Mouse (Mus musculus): ENCODE results near the gene 4933434E20Rik. TPM values are rescaled to one million over a fixed set of nuclear protein-coding genes. Genes with fewer than 3 reads are reported as not detected.

The 4933434E20Rik gene
- total RNA-seq, 2 experiments from 2014 or later = 82.0 to 93.3 TPM

DNA sequence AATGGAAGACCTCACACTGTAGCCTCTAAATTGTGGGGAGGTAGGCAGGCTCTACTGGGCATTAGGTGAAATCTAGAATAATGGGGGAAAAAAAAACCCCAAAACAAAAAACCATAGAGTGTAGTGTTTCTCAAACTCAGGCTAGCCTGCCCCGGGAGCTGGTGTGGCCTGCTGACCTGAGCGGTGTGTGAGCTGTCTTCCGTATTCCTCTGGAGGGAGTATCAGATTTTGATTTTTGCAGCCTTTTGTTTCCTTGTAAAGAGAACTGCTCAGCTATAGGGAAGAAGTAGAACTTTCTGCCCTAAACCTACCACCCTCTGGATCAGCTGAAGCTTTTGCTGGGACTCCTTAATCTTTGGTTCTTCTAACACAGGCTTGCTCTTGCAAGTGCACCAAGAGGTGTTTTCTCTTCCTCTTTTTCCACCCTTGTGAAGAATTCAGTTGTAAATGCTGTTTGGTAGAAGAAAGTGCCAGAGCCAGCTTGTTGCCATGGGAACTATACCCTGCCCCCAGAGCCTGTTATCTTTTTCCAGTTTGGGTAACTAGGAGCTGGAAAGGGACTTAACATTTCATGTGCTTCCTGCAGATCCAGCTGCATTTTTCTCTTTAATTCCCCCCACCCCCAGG lies 32.4 kb downstream of the 4933434E20Rik start:
- Histone ChIP-seq H3K27ac (peak overlapping the region; percentile 65), H3K4me3 (peak overlapping the region; percentile 89)
- DNase-seq = no peak
- intact Hi-C loops (cut with DNase I) = no loop called here
- TF ChIP-seq CTCF (IDR thresholded peaks at IDR 0.05) = no peak

GRCm38 (mm10) chr3:90084790-90085189 lies 33.4 kb downstream of the 4933434E20Rik start:
- TF ChIP-seq CTCF (IDR thresholded peaks at IDR 0.05) = no peak
- intact Hi-C loops (cut with DNase I) = no loop called here
- Histone ChIP-seq H3K4me3 (peak overlapping the region; percentile 45), H3K27ac (peak overlapping the region; percentile 65)
- peak; percentile 38 for DNase-seq

DNA sequence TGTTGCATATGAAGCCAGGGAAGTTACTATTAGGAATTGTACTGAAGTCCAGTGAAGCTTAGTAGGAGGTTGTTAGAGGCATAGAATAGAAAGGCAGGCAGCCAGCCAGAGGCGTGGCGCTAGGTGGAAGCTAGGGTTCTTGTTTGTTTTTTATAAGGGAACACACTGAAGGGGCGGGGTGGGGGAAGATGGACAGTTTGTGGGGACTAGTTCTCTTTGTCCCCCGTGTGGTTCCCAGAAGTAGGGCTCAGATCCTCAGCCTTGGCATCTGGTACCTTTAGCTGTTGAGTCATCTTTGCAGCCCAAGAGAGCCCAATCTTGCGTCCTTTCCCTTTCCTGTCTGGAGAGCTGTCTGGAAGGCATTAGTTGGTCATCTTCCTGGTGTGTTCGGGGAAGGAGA lies 33.8 kb downstream of the 4933434E20Rik start:
- TF ChIP-seq CTCF (IDR thresholded peaks at IDR 0.05) = no peak
- intact Hi-C loops (cut with DNase I) = no loop called here
- H3K27ac ChIP-seq = peak overlapping the region; percentile 65
- DNase-seq = peak; percentile 29
- H3K4me3 ChIP-seq = peak overlapping the region; percentile 45

DNA sequence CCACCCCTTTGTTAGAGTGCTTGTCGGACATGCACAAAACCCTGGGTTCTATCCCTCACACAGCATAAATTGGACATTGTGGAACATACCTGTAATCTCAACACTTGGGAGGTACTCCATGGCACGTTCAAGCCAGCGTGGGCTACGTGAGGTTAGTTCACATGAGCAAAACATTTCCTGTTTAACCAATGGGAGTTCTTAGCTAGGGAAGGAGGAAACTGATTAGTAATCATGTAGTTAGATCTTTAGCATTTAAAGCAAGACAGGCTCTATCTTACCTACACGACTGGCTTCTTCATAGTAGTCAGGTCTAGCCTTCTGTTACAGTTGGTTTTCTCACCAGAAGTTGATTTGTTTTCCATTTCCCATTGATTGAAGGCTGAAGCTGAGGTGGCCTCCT lies 34.6 kb downstream of the 4933434E20Rik start:
- Histone ChIP-seq H3K27ac (peak overlapping the region; percentile 65), H3K4me3 (no peak overlapping the region; the same call in 1 of the 2 replicates)
- TF ChIP-seq CTCF (IDR thresholded peaks at IDR 0.05) = no peak
- intact Hi-C loops (cut with DNase I) = no loop called here
- no peak for DNase-seq

- no peak for TF ChIP-seq CTCF (IDR thresholded peaks at IDR 0.05)
- intact Hi-C loops (cut with DNase I) = no loop called here
- Histone ChIP-seq H3K4me3 (no peak overlapping the region), H3K27ac (no peak overlapping the region)
- no peak for DNase-seq
Measured at GRCm38 (mm10) chr3:90088617-90089016, 37.2 kb downstream of the 4933434E20Rik start.

DNA sequence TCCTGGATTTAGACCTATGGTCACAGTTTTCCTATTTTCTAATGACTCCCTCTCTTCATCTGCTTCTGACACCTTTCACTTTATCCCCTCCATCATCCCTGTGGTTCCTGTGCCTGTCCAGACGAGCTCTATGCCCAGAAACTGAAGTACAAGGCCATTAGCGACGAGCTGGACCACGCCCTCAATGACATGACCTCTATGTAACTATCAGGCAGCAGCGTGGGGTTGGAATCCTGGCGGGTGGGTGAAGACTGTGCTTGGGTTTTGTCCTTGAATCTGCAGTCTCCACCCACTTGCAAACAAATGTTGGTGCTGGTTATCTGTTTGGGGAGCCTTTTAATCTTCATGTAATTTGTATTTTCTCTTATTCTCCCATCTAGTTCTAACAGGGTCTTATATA lies 39.5 kb downstream of the 4933434E20Rik start:
- H3K27ac ChIP-seq = no peak overlapping the region
- intact Hi-C loops (cut with DNase I) = no loop called here
- H3K4me3 ChIP-seq = no peak overlapping the region
- TF ChIP-seq CTCF (IDR thresholded peaks at IDR 0.05) = no peak
- no peak for DNase-seq

GRCm38 (mm10) chr3:90094453-90094852 lies 43.0 kb downstream of the 4933434E20Rik start:
- no peak overlapping the region for H3K27ac ChIP-seq
- TF ChIP-seq CTCF (IDR thresholded peaks at IDR 0.05) = no peak
- no peak for DNase-seq
- intact Hi-C loops (cut with DNase I) = no loop called here
- no peak overlapping the region for H3K4me3 ChIP-seq

DNA sequence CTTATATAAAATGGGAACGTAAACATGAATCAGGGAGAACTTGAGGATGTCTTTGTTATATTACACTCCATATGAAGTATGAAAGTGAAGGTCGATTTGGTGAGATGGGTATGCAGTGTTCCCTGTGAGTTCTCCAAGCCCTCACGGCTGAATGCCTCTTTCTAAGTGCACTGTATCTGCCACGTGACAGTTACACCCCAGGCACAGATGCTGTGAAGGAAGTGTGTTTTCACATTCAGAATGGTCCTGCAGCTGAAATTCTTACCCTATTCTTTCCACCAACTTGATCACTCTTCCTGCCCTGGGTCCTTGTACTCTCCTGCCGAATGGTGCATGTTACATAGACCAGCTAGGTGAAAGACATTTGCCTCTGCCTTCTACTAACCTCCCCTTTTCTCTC lies 46.5 kb downstream of the 4933434E20Rik start:
- DNase-seq = no peak
- intact Hi-C loops (cut with DNase I) = no loop called here
- TF ChIP-seq CTCF (IDR thresholded peaks at IDR 0.05) = no peak
- no peak overlapping the region for H3K27ac ChIP-seq
- no peak overlapping the region for H3K4me3 ChIP-seq

DNA sequence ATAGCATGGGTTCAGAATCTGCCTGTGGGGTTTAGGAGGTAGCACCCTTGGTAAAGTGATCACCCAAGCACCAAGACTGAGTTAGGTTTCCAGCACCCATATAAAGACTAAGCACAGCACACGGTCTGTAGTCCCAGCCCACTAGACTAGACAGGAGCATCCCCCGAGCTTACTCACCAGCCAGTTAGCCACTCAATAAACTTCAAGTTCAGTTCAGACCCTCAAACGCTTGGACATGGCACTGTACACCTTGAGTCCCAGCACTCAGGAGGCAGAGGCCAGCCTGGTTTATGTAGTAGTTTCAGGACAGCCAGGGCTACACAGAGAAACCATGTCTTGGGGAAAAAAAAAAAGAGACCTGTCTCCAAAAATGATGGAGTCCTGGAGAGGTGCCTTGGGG lies 49.6 kb downstream of the 4933434E20Rik start:
- Histone ChIP-seq H3K4me3 (no peak overlapping the region), H3K27ac (no peak overlapping the region)
- DNase-seq = no peak
- intact Hi-C loops (cut with DNase I) = no loop called here
- TF ChIP-seq CTCF (IDR thresholded peaks at IDR 0.05) = no peak

DNA sequence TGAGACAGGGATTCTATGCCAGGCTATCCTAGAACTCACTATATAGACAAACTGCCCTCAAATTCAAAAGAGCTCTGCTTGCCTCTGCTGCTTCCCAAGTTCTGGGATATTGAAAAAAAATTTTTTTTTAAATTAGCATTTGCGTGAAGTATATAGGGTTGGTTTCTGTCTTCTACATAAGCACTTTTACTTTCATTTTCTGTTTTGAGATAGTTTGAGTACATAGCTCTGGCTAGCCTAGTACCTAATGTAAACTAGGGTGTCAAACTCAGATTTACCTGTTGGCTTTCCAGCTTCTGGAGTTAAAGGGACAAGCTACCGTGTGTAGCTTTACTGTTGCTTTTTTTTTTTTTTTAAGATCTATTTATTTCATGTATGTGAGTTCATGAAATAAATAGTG lies 50.2 kb downstream of the 4933434E20Rik start:
- no peak overlapping the region for H3K27ac ChIP-seq
- TF ChIP-seq CTCF (IDR thresholded peaks at IDR 0.05) = no peak
- no peak overlapping the region for H3K4me3 ChIP-seq
- intact Hi-C loops (cut with DNase I) = no loop called here
- DNase-seq = no peak

DNA sequence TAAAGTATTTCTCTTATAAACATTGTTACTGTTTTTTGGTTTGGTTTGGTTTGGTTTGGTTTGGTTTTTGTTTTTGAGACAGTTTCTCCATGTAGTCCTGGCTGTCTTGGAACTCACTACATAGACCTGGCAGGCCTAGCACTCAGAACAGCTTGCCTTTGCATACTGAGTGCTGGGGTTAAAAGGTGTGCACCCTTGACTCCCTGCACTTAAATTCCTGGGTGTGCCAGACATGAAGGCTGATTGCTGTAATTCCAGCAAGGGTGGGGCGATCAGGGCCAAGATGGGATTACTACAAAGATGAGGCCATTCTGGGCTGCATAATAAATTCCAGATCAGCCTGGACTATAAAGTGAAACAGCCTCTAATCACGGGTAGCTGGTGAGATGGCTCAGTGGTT lies 50.8 kb downstream of the 4933434E20Rik start:
- intact Hi-C loops (cut with DNase I) = no loop called here
- no peak for TF ChIP-seq CTCF (IDR thresholded peaks at IDR 0.05)
- DNase-seq = no peak

DNA sequence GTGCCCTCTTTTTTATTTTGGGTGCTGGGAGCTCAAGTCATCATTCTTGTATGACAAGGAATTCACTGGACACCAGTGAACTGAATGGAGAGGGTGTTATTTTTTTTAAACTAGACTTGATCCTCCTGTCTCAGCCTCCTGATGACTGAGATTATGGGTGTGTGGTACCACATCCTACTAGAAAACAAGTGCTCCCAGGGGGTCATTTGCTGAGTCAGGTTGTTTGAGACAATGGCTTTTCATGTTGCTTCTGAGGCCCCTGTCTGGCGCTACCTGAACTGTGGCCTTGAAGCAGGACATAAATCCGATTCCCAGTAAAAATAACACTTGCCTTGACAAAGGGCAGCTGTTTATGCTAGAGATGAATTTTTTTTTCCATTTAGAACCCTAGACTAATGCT lies 51.7 kb downstream of the 4933434E20Rik start:
- no peak for DNase-seq

More for the DNA sequence above, 50.8 kb downstream of the 4933434E20Rik start:
- Histone ChIP-seq H3K4me3 (no peak overlapping the region), H3K27ac (no peak overlapping the region)

DNA sequence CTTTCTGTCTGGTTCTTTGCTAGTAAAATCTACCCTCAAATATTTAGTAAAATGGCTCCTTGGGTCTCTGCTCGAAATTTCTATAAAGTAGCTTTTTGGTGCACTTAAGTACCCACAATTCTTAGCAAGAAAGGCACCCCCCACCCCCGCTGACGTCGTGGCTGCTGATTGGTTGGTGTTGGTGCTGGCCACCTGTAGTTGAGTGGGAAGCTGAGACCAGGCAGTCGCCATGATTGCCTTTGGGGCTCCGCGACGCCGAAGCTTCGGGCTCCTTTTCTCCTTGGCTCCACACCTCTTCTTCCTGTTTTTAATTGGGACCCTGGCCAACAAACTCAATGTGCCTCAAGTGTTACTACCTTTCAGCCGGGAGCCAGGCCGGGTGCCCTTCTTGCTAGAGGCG lies 52.5 kb downstream of the 4933434E20Rik start, which contains the start of gene Nup210l:
Nup210l (plus strand) TSS at position 195 of the 400 bp plus-strand sequence.
- no peak for TF ChIP-seq CTCF (IDR thresholded peaks at IDR 0.05)
- no peak for DNase-seq
- intact Hi-C loops (cut with DNase I) = no loop called here
- H3K27ac ChIP-seq = no peak within 1 kb of the TSS
- H3K4me3 ChIP-seq = no peak within 1 kb of the TSS

More for the DNA sequence above, 51.7 kb downstream of the 4933434E20Rik start:
- Histone ChIP-seq H3K4me3 (no peak overlapping the region), H3K27ac (no peak overlapping the region)
- TF ChIP-seq CTCF (IDR thresholded peaks at IDR 0.05) = no peak
- intact Hi-C loops (cut with DNase I) = no loop called here

DNA sequence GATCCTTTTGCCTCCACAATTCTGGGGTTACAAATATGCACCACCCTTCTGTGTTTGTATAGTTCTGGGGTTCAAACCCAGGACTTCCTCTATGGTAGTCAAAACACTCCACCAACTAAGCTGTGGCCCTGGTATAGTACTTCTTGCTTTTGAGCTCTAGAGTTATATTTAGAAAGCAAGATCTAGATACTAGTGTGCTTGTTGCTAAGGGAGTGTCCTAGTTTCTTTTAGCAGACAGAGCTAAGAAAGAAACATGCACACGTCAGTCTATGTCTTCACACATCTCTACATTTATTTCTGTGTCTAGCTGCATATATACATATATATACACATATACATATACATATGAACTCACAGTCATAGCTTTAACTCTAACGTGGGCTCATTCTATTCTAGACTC lies 60.3 kb downstream of the 4933434E20Rik start:
- no peak for DNase-seq
- intact Hi-C loops (cut with DNase I) = no loop called here
- no peak overlapping the region for H3K4me3 ChIP-seq
- H3K27ac ChIP-seq = peak overlapping the region; percentile 48
- no peak for TF ChIP-seq CTCF (IDR thresholded peaks at IDR 0.05)

Data from gastrocnemius, adult 2 months (tissue).